Mouse (Mus musculus) ovary, postnatal 36 days (tissue): ENCODE results near the gene Ttll12.

ENCODE experiments used
- DNase-seq: peaks from one replicate; pipeline ENCODE4 v3.0.0; 2022; ENCODE audit warnings: low spot score, mixed read lengths

The Ttll12 gene

DNA sequence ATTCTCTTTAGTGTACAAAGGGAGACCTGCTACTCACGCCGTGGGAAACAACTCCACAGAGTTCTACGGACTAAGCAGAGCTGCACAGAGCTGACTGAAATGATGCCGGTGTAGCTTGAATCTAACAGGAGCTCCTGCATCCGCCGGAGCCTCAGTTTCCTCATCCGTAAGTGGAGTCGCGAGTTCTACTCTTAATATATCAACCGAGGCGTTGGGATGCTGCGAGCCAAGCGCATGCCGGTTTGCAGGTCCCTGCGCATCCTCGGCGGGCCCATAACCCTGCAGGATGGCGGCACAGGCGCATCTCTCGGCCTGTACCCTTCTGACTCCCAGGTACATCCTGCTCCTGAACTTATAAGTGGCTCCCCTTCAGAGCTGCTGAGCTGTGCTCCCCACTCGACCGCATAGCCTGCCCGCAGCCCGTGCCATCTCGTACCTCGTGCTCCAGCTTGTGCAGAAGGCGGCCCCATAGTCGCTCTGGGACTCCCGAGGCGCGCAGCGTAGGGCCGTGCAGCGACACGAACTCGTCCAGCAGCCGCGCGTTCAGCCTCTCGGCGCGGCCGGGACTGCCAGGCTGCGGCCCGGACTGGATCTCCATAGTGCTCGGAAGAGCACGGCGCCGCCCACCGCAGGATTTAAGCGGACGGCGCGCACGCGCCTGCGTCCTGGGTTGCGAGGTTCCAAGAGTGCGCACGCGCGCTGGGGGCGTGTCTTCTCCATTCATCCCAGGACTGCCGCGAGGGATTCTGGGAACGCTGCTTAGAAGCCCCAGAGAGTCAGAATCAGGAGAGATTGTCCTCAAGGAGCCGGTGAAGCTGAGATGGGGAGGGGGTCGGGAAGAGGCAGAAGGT, at the start of gene Ttll12:
Gene Ttll12 (minus strand): TSS at position 645 of the 851 bp plus-strand sequence.
- peak; percentile 95 for DNase-seq

- no peak for DNase-seq
These were observed 47.6 kb upstream of the Ttll12 start for GRCm38 (mm10) chr15:83642518-83642917.

GRCm38 (mm10) chr15:83640208-83640607, 45.3 kb upstream of the Ttll12 start:
- DNase-seq, result no peak

DNA sequence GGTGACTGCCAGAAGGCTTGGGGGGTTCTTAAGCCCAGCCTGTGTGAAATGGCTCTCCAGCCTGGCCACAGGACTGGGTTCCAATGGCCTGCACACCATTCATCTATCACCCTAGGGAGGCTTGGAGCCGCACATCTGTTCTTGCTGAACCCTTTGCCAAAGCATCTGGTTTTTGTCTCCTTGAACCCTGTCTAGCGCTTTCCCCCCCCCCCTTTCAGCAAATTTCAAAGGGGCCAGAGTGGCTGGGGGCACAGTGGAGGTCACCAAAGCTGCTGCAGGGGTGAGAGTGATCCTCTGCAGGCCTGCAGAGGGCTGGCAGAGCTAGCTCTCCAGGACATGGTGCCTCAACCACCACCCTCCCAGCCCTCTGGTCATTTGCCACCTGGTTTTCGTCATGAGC, 44.2 kb upstream of the Ttll12 start:
- no peak for DNase-seq

DNA sequence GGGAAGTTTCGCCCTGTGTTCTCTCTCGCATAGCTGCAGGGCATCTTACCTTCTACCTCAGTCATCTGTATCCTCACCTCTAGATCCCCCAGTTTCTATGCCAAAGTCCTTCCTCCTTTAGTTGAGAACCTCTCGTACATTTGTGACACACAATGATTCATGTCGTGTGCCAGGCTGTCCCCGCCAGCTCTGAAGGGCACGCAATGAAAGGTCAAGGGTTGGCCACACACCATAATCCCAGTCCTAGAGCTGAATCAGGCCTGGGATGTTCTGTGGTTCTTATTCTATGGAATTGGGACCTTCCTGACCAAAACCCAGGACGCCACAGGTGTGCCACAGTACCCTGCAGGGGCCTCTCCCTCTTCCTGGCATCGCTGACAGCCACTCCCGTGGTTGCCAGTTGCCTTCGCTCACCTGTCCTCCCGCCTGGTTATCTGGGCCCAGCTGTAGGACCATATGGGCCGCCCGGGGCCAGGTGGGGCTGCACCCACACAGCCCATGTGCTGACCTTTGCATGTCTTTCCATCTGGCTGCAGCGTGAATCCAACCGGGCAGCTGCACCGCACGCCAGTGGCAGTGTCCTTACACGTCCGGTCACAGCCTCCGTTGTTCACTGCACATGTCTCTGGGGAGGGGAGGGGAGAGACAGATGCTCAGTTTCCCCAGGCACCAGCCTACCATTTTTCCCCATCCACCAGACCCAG, 43.4 kb upstream of the Ttll12 start:
- DNase-seq, result no peak

DNA sequence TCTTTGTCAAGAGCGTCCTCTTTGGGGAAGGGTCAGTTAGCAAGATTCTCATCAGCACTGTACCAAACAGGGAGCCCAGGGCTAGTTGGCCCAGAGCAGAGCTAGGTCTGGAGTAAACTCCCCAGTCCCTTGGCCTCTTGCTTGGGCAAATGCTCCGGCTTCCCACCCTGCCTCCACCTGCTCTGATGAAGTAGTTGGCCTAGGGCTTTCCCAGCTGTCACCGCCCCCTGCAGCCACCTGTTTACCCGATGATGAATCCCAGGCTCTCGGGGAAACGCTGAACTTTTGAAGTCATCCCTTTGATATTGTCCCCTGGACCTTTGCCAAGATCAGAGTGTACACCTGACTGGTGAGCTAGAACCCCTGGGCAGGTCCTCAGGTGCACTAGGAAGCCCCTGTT, 41.8 kb upstream of the Ttll12 start:
- DNase-seq, result no peak

DNA sequence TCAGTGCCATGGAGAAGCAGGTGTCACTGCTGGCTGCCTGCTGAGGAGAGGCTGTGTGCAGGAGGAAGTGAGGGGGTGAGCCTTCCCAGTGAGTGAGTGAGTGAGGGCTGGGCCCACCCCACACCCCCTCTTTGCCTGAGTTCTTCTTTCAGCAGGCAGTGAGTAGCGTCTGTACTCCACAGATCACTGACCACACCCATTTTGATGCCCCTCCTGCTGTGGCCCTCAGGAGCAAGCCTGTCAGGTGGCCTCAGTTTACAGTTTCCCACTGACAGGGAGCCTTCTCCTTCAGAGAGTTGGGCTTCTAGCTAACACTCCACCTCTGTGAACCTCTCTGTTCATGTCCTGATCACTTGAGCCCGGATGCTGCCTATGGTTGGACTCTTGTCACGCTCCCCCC, 40.3 kb upstream of the Ttll12 start:
- DNase-seq, result no peak

DNA sequence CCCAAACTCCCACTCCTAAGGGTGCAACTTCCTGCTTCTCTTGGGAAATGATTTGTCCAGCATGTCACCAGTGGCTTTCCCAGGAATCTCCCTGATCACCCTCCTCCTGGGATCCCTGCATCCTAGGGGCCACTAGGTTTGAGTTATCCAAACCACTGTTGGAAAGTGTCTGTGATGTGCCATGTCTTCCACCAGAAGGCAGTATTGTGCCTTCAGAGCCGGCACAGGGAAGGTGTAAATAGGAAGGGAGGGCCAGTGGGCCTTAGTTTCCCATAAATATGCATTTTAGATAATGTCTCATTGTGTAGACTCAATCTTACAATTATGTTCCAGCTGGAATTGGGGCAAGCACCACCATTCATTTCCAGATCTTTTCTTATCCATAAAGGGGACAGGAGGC, 39.1 kb upstream of the Ttll12 start:
- DNase-seq, result no peak

GRCm38 (mm10) chr15:83631071-83631470, 36.1 kb upstream of the Ttll12 start:
- no peak for DNase-seq

DNA sequence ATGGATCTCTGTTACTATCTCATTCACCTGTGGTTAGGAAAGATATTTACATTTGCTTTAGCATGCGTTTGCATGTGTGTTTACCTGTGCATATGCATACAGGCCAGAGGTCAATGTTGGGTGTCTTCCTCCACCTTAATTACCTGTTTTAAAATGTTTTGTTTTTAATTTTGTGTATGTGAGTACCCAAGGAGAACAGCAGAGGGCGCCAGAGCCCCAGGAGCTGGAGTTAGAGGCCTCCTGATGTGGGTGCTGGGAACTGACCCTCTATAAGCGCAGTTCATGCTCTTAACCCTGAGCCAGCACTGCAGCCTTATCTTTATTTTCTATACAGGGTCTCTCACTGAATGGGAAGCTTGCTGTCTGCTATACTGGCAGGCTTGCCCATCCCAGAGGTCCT, 34.8 kb upstream of the Ttll12 start:
- DNase-seq, result no peak

- DNase-seq, result no peak
These were observed 31.2 kb upstream of the Ttll12 start for GRCm38 (mm10) chr15:83626142-83626645.

GRCm38 (mm10) chr15:83615245-83615644, 20.3 kb upstream of the Ttll12 start:
- no peak for DNase-seq

GRCm38 (mm10) chr15:83607115-83607802, 12.3 kb upstream of the Ttll12 start:
- DNase-seq, result peak; percentile 59

DNA sequence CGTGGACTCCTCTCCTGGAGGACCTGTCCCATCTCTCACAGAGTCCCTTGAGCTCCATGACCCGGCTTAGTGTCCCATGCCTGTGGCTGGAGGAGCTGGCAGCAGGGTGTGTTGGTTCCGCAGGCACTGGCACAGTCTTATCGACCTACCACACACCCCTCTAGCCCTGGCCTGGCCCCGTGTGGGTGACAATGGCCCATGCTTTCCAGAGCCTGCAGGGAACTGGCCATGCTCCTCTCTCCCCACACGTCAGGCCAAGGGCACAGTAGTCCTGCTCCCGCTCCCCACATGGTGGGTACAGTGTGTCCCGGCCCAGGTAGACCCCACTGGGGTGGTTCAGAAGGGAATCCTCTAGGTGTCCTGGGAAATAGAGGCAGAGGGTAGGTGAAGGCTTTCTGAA, 11.7 kb upstream of the Ttll12 start:
- no peak for DNase-seq

DNA sequence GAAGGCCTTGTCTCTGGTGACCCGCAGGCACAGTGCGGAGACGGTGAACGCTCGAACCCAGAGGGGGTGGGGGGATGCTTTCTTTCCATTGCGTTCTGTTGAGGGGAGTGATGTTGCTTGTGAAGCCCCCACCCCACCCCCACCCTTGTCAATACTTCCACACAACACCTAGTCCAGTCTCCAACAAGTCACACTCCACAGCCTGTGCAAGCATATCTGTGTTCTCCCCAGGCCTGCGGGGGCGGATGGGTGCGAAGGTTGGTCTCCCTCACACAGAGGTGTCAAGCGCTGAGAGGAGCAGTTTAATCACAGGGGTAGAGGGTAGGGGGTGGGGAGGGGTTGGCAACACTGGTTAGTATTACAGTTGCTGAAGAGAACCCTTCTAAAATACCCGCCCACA, 11.3 kb upstream of the Ttll12 start:
- DNase-seq, result no peak

- no peak for DNase-seq
These were observed 8.5 kb upstream of the Ttll12 start for GRCm38 (mm10) chr15:83603426-83603825.

- DNase-seq, result no peak
These were observed 8.1 kb upstream of the Ttll12 start for GRCm38 (mm10) chr15:83603046-83603396.

GRCm38 (mm10) chr15:83602372-83603045, 7.6 kb upstream of the Ttll12 start:
- DNase-seq, result no peak

DNA sequence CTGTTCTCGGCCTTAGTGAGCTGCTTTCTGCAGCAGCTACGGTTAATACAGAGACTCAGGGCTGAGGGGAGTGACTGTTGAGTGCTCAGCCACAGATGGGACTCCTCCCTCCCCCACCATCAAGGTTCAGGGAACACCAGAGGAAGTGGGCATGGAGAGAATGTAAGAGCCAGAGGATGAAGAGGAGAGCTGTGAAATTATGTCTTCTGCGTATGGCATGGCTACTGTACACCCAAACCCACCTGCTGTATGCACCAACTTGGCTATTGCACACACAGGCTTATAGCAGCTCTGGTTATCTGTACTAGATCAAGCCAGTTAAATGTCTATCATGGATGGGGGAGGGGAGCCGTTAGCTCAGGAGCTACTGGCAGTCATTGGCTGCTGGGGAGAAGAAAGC, 6.2 kb upstream of the Ttll12 start:
- DNase-seq, result no peak

DNA sequence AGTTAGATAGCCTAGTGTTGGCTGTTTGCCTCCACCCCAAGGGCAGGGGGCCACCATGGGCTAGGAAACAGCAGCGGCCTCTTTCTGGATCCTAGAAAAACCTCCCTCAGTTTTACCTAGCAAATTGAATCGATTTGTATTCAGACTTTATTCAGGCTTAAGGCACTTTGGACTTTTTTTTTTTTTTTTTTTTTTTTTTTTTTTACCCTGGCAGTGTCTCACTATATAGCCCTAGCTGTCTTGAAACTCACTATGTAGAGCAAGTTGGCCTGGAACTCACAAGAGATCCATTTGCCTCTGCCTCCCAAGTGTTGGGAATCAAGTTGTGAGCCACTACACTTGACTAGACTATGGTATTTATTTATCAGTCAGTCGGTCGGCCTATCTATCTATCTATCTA, 1.9 kb upstream of the Ttll12 start:
- no peak for DNase-seq

GRCm38 (mm10) chr15:83595364-83595711, 381 bp upstream of the Ttll12 start:
- DNase-seq, result no peak
